Mouse (Mus musculus) erythroblast, embryonic 14.5 days (primary cell): ENCODE measurements around the gene Ajm1.

Source experiments
- GATA1 ChIP-seq: IDR thresholded peaks from 2 replicates; pipeline ENCODE4 v1.6.1; 2012; ENCODE audit warnings: low read length, inconsistent platforms, mixed read lengths
- TAL1 ChIP-seq: IDR thresholded peaks from 3 replicates; pipeline ENCODE4 v1.6.1; 2012; ENCODE audit warnings: low read length, inconsistent platforms, mixed read lengths

DNA sequence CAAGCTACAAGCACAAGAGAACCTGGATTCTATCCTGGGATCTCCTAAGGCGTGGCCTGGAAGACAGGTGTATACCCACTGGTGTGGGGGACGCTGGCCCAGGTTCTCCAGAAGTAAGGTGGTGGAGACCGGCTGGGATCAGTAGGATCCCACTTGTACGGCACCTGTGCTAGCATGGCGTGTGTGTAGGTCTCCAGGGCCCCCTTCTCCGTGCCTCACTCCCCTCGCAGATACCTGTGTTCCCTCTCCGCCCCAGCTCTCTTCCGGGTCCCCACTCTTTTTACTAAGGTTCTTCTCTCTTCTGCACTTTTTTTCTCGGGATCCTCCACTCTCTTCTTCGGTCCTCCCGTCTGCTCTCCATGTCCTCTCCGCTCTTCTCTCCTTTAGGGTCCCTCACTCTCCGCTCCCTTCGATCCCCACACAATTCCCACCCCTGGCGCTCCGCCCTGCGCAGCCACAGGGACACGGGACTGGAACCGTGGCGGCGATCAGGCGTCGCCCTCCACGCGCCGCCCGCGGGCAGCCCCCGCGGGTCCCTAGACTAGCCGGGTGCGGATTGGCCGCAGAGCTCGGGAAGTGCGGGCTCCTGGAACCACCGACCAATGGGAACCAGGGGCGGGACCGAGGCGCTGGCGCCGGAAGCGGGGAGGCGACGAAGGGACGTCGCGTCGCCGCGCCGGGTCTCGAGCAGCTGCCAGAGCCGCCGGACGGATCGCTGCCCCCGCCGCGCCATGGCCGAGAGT is 24.2 kb downstream of the Ajm1 start, which contains the start of gene Edf1:
- TF ChIP-seq GATA1 (no peak), TAL1 (no peak)
